Mouse (Mus musculus) MEL (cell line): Measurements from ENCODE around the gene Ablim1. TPM values are rescaled to one million over a fixed set of nuclear protein-coding genes. Genes with fewer than 3 reads are reported as not detected.

Experiments
- DNase-seq: peaks from one replicate; pipeline ENCODE4 v3.0.0; 2011; ENCODE audit warnings: low read depth, low spot score
- H3K27ac ChIP-seq: 2 replicates; pipeline ENCODE4 v1.5.1; 2012; ENCODE audit warnings: low read depth, mild to moderate bottlenecking, control low read depth, low read length, moderate library complexity; ENCODE audit not compliant: control insufficient read depth
- H3K27me3 ChIP-seq, 2 experiments: fragments of 150-350 bp in 1 of 2; sonication (generic) in 1 of 2; 2 replicates each; pipeline ENCODE4 v1.6.1; 2012; ENCODE audit warnings: low read length in 2 of 2, mild to moderate bottlenecking in 2 of 2, improper control_type of control experiment in 1 of 2, moderate library complexity in 1 of 2; ENCODE audit not compliant: insufficient read depth in 2 of 2, control insufficient read depth in 1 of 2
- H3K36me3 ChIP-seq, 2 experiments: 2 replicates each; pipeline ENCODE4 v1.6.1; 2012 to 2014; ENCODE audit warnings: low read length in 2 of 2, improper control_type of control experiment in 1 of 2, inconsistent platforms in 1 of 2, mild to moderate bottlenecking in 1 of 2; ENCODE audit not compliant: insufficient read depth in 2 of 2, control insufficient read depth in 1 of 2
- H3K4me1 ChIP-seq, 2 experiments: fragments of 150-350 bp in 1 of 2; sonication (generic) in 1 of 2; 2 replicates each; pipeline ENCODE4 v1.6.1; 2012; ENCODE audit warnings: low read length in 2 of 2, improper control_type of control experiment in 1 of 2, mild to moderate bottlenecking in 1 of 2; ENCODE audit not compliant: insufficient read depth in 2 of 2, control insufficient read depth in 1 of 2
- H3K4me3 ChIP-seq, 2 experiments: fragments of 150-350 bp in 1 of 2; sonication (generic) in 1 of 2; 2 replicates each; pipeline ENCODE4 v1.5.1; 2012; ENCODE audit warnings: low read depth in 2 of 2, low read length in 2 of 2, mild to moderate bottlenecking in 2 of 2, moderate library complexity in 2 of 2, control low read depth in 1 of 2, improper control_type of control experiment in 1 of 2; ENCODE audit not compliant: control insufficient read depth in 1 of 2, insufficient read depth in 1 of 2
- H3K79me2 ChIP-seq: 2 replicates; pipeline ENCODE4 v1.6.1; 2012; ENCODE audit warnings: mild to moderate bottlenecking, low read length, moderate library complexity; ENCODE audit not compliant: control insufficient read depth, poor library complexity, insufficient read depth
- H3K9ac ChIP-seq: 2 replicates; pipeline ENCODE4 v1.6.1; 2012; ENCODE audit warnings: low read depth, mild to moderate bottlenecking, control low read depth, low read length, moderate library complexity; ENCODE audit not compliant: control insufficient read depth, poor library complexity, severe bottlenecking
- H3K9me3 ChIP-seq: fragments of 150-350 bp; sonication (generic); replicated peaks from 2 replicates; pipeline ENCODE4 v1.6.1; 2012; ENCODE audit warnings: mild to moderate bottlenecking, low read length, improper control_type of control experiment, moderate library complexity; ENCODE audit not compliant: insufficient read depth
- BHLHE40 ChIP-seq: IDR thresholded peaks from 2 replicates; pipeline ENCODE4 v1.6.1; 2012; ENCODE audit warnings: low read depth, mild to moderate bottlenecking, inconsistent platforms, low read length, improper control_type of control experiment, borderline replicate concordance
- CHD1 ChIP-seq: IDR thresholded peaks from 2 replicates; pipeline ENCODE4 v1.6.1; 2012; ENCODE audit warnings: low read depth, mild to moderate bottlenecking, inconsistent platforms, low read length, improper control_type of control experiment
- CHD2 ChIP-seq: IDR thresholded peaks from 2 replicates; pipeline ENCODE4 v1.6.1; 2011; ENCODE audit warnings: low read length, improper control_type of control experiment
- CTCF ChIP-seq, 3 experiments: IDR thresholded peaks in 2 of 3; conservative IDR thresholded peaks in 1 of 3; 2 replicates each; pipeline ENCODE4 v1.5.1; 2011 to 2012; ENCODE audit warnings: low read length in 3 of 3, low read depth in 2 of 3, mild to moderate bottlenecking in 2 of 3, improper control_type of control experiment in 1 of 3, inconsistent platforms in 1 of 3, mixed read lengths in 1 of 3, moderate library complexity in 1 of 3; ENCODE audit not compliant: control insufficient read depth in 1 of 3, insufficient read depth in 1 of 3, poor library complexity in 1 of 3, severe bottlenecking in 1 of 3
- ELF1 ChIP-seq: IDR thresholded peaks from 2 replicates; pipeline ENCODE4 v1.6.1; 2014; ENCODE audit warnings: low read depth, mild to moderate bottlenecking, inconsistent platforms, low read length, improper control_type of control experiment, moderate library complexity
- EP300 ChIP-seq, 2 experiments: IDR thresholded peaks; 2 replicates each; pipeline ENCODE4 v1.6.1; 2011; ENCODE audit warnings: improper control_type of control experiment in 2 of 2, low read length in 2 of 2, low read depth in 1 of 2, mild to moderate bottlenecking in 1 of 2
- GABPA ChIP-seq: IDR thresholded peaks from 2 replicates; pipeline ENCODE4 v1.6.1; 2012; ENCODE audit warnings: low read depth, mild to moderate bottlenecking, inconsistent platforms, low read length, improper control_type of control experiment, moderate library complexity
- KAT2A ChIP-seq: conservative IDR thresholded peaks from 2 replicates; pipeline ENCODE4 v1.6.1; 2012; ENCODE audit warnings: low read depth, low read length, improper control_type of control experiment, inconsistent platforms
- MAFK ChIP-seq: IDR thresholded peaks from 2 replicates; pipeline ENCODE4 v1.6.1; 2011; ENCODE audit warnings: low read depth, mild to moderate bottlenecking, low read length, improper control_type of control experiment, borderline replicate concordance
- MAX ChIP-seq: IDR thresholded peaks from 2 replicates; pipeline ENCODE4 v1.6.1; 2011; ENCODE audit warnings: low read length, improper control_type of control experiment
- MAZ ChIP-seq: IDR thresholded peaks from 2 replicates; pipeline ENCODE4 v1.6.1; 2012; ENCODE audit warnings: low read depth, mild to moderate bottlenecking, inconsistent platforms, low read length, improper control_type of control experiment
- MXI1 ChIP-seq: IDR thresholded peaks from 2 replicates; pipeline ENCODE4 v1.6.1; 2011; ENCODE audit warnings: mild to moderate bottlenecking, low read depth, low read length, improper control_type of control experiment
- MYB ChIP-seq: IDR thresholded peaks from 2 replicates; pipeline ENCODE4 v1.6.1; 2011; ENCODE audit warnings: mild to moderate bottlenecking, low read depth, low read length, improper control_type of control experiment
- MYC ChIP-seq: IDR thresholded peaks from 2 replicates; pipeline ENCODE4 v1.6.1; 2011; ENCODE audit warnings: low read depth, mild to moderate bottlenecking, low read length, improper control_type of control experiment, moderate library complexity
- NELFE ChIP-seq: IDR thresholded peaks from 2 replicates; pipeline ENCODE4 v1.6.1; 2011; ENCODE audit warnings: low read depth, low read length, improper control_type of control experiment
- NRF1 ChIP-seq: IDR thresholded peaks from 2 replicates; pipeline ENCODE4 v1.6.1; 2014; ENCODE audit warnings: low read depth, mild to moderate bottlenecking, inconsistent platforms, low read length, improper control_type of control experiment, moderate library complexity; ENCODE audit not compliant: poor library complexity, insufficient read depth, severe bottlenecking
- POLR2A ChIP-seq, 2 experiments: IDR thresholded peaks; 2 replicates each; pipeline ENCODE4 v1.6.1; 2011 to 2012; ENCODE audit warnings: low read length in 2 of 2, mild to moderate bottlenecking in 2 of 2, control low read depth in 1 of 2, improper control_type of control experiment in 1 of 2, low read depth in 1 of 2, moderate library complexity in 1 of 2; ENCODE audit not compliant: control insufficient read depth in 1 of 2, insufficient read depth in 1 of 2, poor library complexity in 1 of 2
- POLR2AphosphoS2 ChIP-seq: IDR thresholded peaks from 2 replicates; pipeline ENCODE4 v1.6.1; 2011; ENCODE audit warnings: low read length, improper control_type of control experiment
- RAD21 ChIP-seq: IDR thresholded peaks from 2 replicates; pipeline ENCODE4 v1.6.1; 2011; ENCODE audit warnings: mild to moderate bottlenecking, low read depth, low read length, improper control_type of control experiment
- RCOR1 ChIP-seq: IDR thresholded peaks from 2 replicates; pipeline ENCODE4 v1.6.1; 2012; ENCODE audit warnings: low read depth, mild to moderate bottlenecking, inconsistent platforms, low read length, improper control_type of control experiment
- TAL1 ChIP-seq: IDR thresholded peaks from 2 replicates; pipeline ENCODE4 v1.6.1; 2012; ENCODE audit warnings: mild to moderate bottlenecking, inconsistent platforms, low read length, moderate library complexity, mixed read lengths
- TBP ChIP-seq: IDR thresholded peaks from 2 replicates; pipeline ENCODE4 v1.8.0; 2011; ENCODE audit warnings: low read depth, low read length, improper control_type of control experiment
- TCF12 ChIP-seq: IDR thresholded peaks from 2 replicates; pipeline ENCODE4 v1.6.1; 2014; ENCODE audit warnings: low read depth, mild to moderate bottlenecking, inconsistent platforms, low read length, improper control_type of control experiment, moderate library complexity
- UBTF ChIP-seq: IDR thresholded peaks from 2 replicates; pipeline ENCODE4 v1.6.1; 2012; ENCODE audit warnings: low read depth, mild to moderate bottlenecking, inconsistent platforms, low read length, improper control_type of control experiment, moderate library complexity, borderline replicate concordance; ENCODE audit not compliant: insufficient read depth
- USF1 ChIP-seq: IDR thresholded peaks from 2 replicates; pipeline ENCODE4 v1.6.1; 2014; ENCODE audit warnings: low read depth, mild to moderate bottlenecking, inconsistent platforms, low read length, improper control_type of control experiment, moderate library complexity
- ZC3H11A ChIP-seq: IDR thresholded peaks from 2 replicates; pipeline ENCODE4 v1.6.1; 2012; ENCODE audit warnings: low read depth, mild to moderate bottlenecking, inconsistent platforms, low read length, improper control_type of control experiment
- ZKSCAN1 ChIP-seq: IDR thresholded peaks from 2 replicates; pipeline ENCODE4 v1.6.1; 2012; ENCODE audit warnings: low read depth, mild to moderate bottlenecking, inconsistent platforms, low read length, improper control_type of control experiment, moderate library complexity
- polyA plus RNA-seq, 2 experiments: library from polyadenylated mRNA; stranded (reverse) in 1 of 2; unstranded in 1 of 2; fragments of >175 nt in 1 of 2; fragments of >200 nt in 1 of 2; gene quantifications; 2 replicates each; pipeline versions ENCODE4 v1.2.1 to v1.2.4; 2012; ENCODE audit warnings: low replicate concordance in 2 of 2, low read depth in 1 of 2; ENCODE audit not compliant: insufficient read length in 2 of 2, insufficient read depth in 1 of 2, missing spikeins in 1 of 2
- total RNA-seq: library from RNA; depleted of rRNA; stranded (reverse); fragments of 300-350 nt; gene quantifications from 2 replicates; pipeline ENCODE4 v1.2.3, GENCODE M21; 2012

Gene Ablim1
- total and polyA plus RNA-seq, 3 experiments, result not detected

GRCm38 (mm10) chr19:56990367-56991111, 324.2 kb downstream of the Ablim1 start:
- Histone ChIP-seq H3K9me3 (no peaks in the 10 kb centered on the region), H3K27ac (no peak overlapping the region), H3K27me3 (peaks cover 0 to 5% of the 10 kb centered on the region in 2 experiments; a peak in 2 of 4 replicates), H3K4me3 (no peak overlapping the region), H3K4me1 (no peaks in the 10 kb centered on the region), H3K36me3 (no peaks in the 10 kb centered on the region), H3K79me2 (no peaks in the 10 kb centered on the region), H3K9ac (no peak overlapping the region)
- no peak for TF ChIP-seq CHD1
- no peak for TF ChIP-seq TAL1
- no peak for TF ChIP-seq TBP
- TF ChIP-seq POLR2AphosphoS2, result no peak
- no peak for TF ChIP-seq UBTF
- TF ChIP-seq MYC, result no peak
- TF ChIP-seq RCOR1, result no peak
- TF ChIP-seq MAX, result no peak
- TF ChIP-seq ZKSCAN1, result no peak
- no peak for TF ChIP-seq USF1
- TF ChIP-seq TCF12, result no peak
- no peak for TF ChIP-seq RAD21
- TF ChIP-seq MYB, result no peak
- TF ChIP-seq ELF1, result no peak
- no peak for TF ChIP-seq NRF1
- no peak for TF ChIP-seq MAZ
- DNase-seq, result no peak

- peaks cover 0 to 3% of the 10 kb centered on the region in 2 experiments; a peak in 2 of 4 replicates for H3K27me3 ChIP-seq
- H3K9ac ChIP-seq, result no peak overlapping the region
- no peak overlapping the region for H3K4me3 ChIP-seq
- H3K79me2 ChIP-seq, result no peaks in the 10 kb centered on the region
- H3K9me3 ChIP-seq, result no peaks in the 10 kb centered on the region
- DNase-seq, result no peak
- H3K4me1 ChIP-seq, result no peaks in the 10 kb centered on the region
- TF ChIP-seq POLR2A (IDR thresholded peaks at IDR 0.05; ENCODE audit: control insufficient read depth in 1 of 2, insufficient read depth in 1 of 2, low read depth in 1 of 2, low read length in 2 of 2, poor library complexity in 1 of 2) (no peak), UBTF (no peak), ZC3H11A (no peak), CHD2 (no peak), CTCF (IDR thresholded peaks at IDR 0.05 in 2 of 3, conservative IDR thresholded peaks at IDR 0.05 in 1 of 3; ENCODE audit: control insufficient read depth in 1 of 3, insufficient read depth in 1 of 3, low read depth in 2 of 3, low read length in 3 of 3, poor library complexity in 1 of 3, severe bottlenecking in 1 of 3) (no peak), ELF1 (no peak), TBP (no peak), BHLHE40 (no peak), RCOR1 (no peak), ZKSCAN1 (no peak), GABPA (no peak), USF1 (no peak), KAT2A (no peak), TAL1 (no peak), MXI1 (no peak), EP300 (IDR thresholded peaks at IDR 0.05; ENCODE audit: low read depth in 1 of 2, low read length in 2 of 2) (no peak), MAFK (no peak), MYC (no peak), POLR2AphosphoS2 (no peak), NELFE (no peak)
- H3K27ac ChIP-seq, result no peak overlapping the region
- H3K36me3 ChIP-seq, result no peaks in the 10 kb centered on the region
Observed at GRCm38 (mm10) chr19:56989171-56989570, 325.5 kb downstream of the Ablim1 start.
